Mouse (Mus musculus): ENCODE measurements around the gene Mybbp1a. TPM values are rescaled to one million over a fixed set of nuclear protein-coding genes. Genes with fewer than 3 reads are reported as not detected.

Mybbp1a gene
- total RNA-seq (2023) = 167 to 187 TPM (median 178 TPM) in 4 replicates

DNA sequence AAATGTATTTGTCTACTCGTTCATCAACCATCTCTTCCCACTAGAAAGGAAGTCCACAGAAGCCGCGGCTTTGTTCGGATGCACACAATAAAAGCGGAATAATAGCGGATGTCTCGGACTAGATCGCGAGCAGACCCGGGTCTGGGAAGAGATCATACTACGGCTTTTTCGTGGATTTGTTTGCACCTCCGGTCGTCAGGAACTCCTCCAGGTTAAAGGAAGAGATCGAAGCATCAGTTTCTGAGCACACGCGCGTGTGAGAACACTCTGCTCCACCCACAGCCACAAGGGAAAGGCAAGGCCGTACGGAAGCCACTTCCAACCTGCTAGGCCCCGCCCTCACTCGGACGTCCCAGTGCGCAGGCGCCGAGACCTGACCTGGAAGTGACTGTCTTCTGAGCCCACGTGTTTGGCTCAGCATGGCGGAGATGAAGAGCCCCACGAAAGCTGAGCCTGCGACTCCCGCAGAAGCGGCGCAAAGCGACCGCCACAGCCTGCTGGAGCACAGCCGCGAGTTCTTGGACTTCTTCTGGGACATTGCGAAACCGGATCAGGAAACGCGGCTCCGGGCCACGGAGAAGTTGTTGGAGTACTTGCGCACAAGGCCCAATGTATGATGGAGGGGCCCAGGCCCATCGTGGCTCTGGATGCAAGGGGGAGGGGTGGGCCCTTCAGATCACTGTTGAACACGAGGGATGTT lies at the start of gene Mybbp1a:
Mybbp1a (plus strand) TSS at position 391 of the 700 bp plus-strand sequence.

DNA sequence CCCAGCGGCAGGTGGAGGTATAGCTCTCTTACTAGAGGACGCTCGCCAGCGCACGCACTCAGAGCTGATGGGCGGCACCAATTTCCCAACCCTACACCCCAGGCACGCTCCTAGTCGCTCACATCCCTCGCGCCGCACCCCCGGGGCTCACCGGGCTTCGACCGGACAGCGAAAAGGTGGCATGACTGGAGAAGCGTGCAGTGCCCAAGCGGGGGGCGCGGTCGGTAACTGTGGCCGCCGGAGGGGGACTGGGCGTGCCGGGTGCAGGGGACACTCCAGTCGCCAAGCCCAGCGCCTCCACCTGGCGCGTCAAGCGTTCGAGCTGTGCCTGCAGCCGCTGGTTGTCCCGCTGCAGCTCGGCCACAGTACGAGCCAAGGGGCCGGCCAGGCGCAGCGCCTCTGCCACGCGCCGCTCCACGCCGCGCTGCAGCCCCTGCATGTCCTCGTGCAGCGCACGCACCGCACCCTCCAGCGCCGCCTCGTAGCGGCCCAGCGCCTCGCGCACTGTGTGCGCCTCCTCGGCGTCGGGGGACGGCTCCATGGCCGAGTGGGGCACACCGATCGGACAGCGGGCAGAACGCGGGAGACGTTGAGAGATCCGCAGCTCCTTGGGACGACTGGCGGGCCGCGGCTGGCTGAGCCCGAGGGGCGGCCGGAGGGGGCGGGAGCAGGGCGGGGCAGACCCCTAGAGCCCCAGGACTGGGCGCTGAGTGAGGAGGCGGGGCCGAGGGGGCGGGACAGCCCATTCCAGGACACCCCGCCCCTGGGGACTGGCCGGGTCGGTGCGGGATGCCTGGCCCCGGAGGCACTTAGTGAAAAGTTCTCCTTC lies 29.8 kb upstream of the Mybbp1a start, which contains the start of gene Smtnl2:
Smtnl2 (minus strand) TSS at position 621 of the 829 bp plus-strand sequence.

DNA sequence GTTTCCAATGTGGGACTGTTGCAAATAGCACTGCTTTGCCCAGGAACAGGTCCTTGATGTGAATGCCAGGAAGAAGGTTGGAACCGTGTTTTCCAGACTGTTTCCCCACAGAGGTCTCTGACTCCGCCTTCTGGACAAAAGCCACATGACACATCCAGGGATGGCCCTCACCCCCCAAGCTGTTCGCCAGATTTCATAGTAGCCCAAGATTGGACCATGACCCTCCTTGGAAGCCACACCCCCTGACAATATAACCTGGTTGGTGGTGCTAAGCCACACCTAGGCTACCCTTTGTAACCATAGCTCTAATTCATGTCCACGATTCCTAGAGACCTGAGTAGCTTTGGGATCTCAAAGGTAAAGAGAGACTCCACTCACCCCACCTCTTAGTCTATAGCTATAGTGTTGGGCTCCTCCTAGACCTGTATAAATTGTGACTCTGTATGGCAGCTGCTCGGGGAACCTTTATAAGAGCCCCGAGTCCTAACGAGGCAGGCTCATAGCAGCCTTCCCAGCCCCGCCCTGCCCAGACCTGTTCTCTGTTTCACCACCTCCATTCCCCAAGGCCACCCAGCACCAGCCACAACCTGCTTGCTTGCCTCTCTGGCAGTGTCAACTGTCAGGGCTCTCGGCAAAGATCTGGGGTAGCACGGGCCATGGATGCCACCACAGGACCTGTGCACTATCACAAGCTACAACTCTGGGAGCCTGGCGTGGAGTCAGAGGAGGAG lies 6.0 kb upstream of the Mybbp1a start, which contains the start of gene Ggt6:
Ggt6 (plus strand) TSS at position 564 of the 731 bp plus-strand sequence.

DNA sequence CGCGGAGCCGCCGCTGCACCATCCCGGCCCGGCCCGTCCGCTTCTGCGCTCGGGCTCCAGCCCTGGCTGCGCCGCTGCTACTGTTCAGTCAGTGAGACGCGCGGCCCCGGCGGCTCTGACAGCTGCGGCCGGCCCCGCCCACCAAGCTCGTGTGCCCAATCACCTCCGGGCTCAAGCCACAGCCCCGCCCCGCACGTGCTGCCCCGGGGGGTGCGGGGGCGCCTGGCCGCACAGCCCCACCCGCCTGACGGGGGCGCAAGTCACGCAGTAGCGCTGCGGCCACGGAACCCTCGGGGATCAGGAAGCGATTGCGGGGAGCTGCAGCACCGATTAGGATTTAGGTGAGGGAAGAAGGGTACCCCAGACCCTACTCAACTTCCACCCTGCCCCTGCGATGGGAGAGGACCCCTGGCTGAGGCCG lies 48.7 kb downstream of the Mybbp1a start, which contains the start of gene Spns2:
Spns2 (minus strand) TSS at position 24 of the 421 bp plus-strand sequence.

Other genes starting within 250 kb of the Mybbp1a start
- 0.89 to 1.7 TPM (median 1.3 TPM) in 4 replicates for gene Gm43951, start 234.5 kb upstream of the Mybbp1a start, total RNA-seq (2023)
- gene 4933427D14Rik, start 233.9 kb upstream of the Mybbp1a start, total RNA-seq (2023) = 11.5 to 14.2 TPM (median 12.9 TPM) in 4 replicates
- 28.8 to 33.8 TPM (median 31.2 TPM) in 4 replicates for gene Txndc17, start 233.8 kb upstream of the Mybbp1a start, total RNA-seq (2023)
- 39.0 to 45.6 TPM (median 41.8 TPM) in 4 replicates for gene Med31, start 225.8 kb upstream of the Mybbp1a start, total RNA-seq (2023)
- gene Slc13a5, start 174.1 kb upstream of the Mybbp1a start, total RNA-seq (2023) = not detected in 4 replicates
- gene Xaf1, start 139.7 kb upstream of the Mybbp1a start, total RNA-seq (2023) = 29.6 to 39.2 TPM (median 35.9 TPM) in 4 replicates
- 0.58 TPM in 1 of 4 replicates, not detected in the others for gene Fbxo39, start 126.9 kb upstream of the Mybbp1a start, total RNA-seq (2023)
- not detected in 4 replicates for gene Tekt1, start 78.9 kb upstream of the Mybbp1a start, total RNA-seq (2023)
- gene Smtnl2, start 29.6 kb upstream of the Mybbp1a start, total RNA-seq (2023) = 0.24 to 1.3 TPM (median 0.66 TPM) in 3 of 4 replicates, not detected in the other
- not detected in 4 replicates for gene Ggt6, start 5.8 kb upstream of the Mybbp1a start, total RNA-seq (2023)
- gene Spns2, start 48.5 kb downstream of the Mybbp1a start, total RNA-seq (2023) = 35.4 to 45.3 TPM (median 38.7 TPM) in 4 replicates
- gene Spns3, start 109.2 kb downstream of the Mybbp1a start, total RNA-seq (2023) = 12.7 to 15.2 TPM (median 14.3 TPM) in 4 replicates
- gene Ube2g1, start 165.9 kb downstream of the Mybbp1a start, total RNA-seq (2023) = 36.1 to 40.7 TPM (median 37.2 TPM) in 4 replicates
- 102 to 112 TPM (median 103 TPM) in 4 replicates for gene Ankfy1, start 248.7 kb downstream of the Mybbp1a start, total RNA-seq (2023)